Mouse (Mus musculus) forebrain, embryonic 12.5 days (tissue): ENCODE data around the gene Ren1. TPM values are rescaled to one million over a fixed set of nuclear protein-coding genes. Genes with fewer than 3 reads are reported as not detected.
A peak's percentile ranks its signal among the peaks of the same experiment; 100 is the strongest.

Experiments used
- ATAC-seq: fragments of 200-750 bp; cut with Nextera tagmentation; 2 replicates; pipeline ENCODE4 v1.8.0; 2017; ENCODE audit warnings: moderate TSS enrichment; ENCODE audit not compliant: low FRiP score
- H3K27ac ChIP-seq: fragments of 300-500 bp; sonication (generic); 2 replicates; pipeline ENCODE4 v1.5.1; 2016; ENCODE audit warnings: mild to moderate bottlenecking
- H3K27me3 ChIP-seq: fragments of 300-500 bp; sonication (generic); 2 replicates; pipeline ENCODE4 v1.6.1; 2016; ENCODE audit warnings: mild to moderate bottlenecking
- H3K36me3 ChIP-seq: fragments of 300-500 bp; sonication (generic); replicated peaks from 2 replicates; pipeline ENCODE4 v1.6.1; 2016; ENCODE audit warnings: mild to moderate bottlenecking
- H3K4me1 ChIP-seq: fragments of 300-500 bp; sonication (generic); 2 replicates; pipeline ENCODE4 v1.6.1; 2016
- H3K4me2 ChIP-seq: fragments of 300-500 bp; sonication (generic); 2 replicates; pipeline ENCODE4 v1.6.1; 2016; ENCODE audit warnings: mild to moderate bottlenecking, moderate library complexity
- H3K4me3 ChIP-seq: fragments of 300-500 bp; sonication (generic); replicated peaks from 2 replicates; pipeline ENCODE4 v1.5.1; 2016; ENCODE audit warnings: mild to moderate bottlenecking
- H3K9ac ChIP-seq: fragments of 300-500 bp; sonication (generic); 2 replicates; pipeline ENCODE4 v1.6.1; 2016; ENCODE audit warnings: mild to moderate bottlenecking
- H3K9me3 ChIP-seq: fragments of 300-500 bp; sonication (generic); 2 replicates; pipeline ENCODE4 v1.6.1; 2016
- WGBS: fragments of 180-500 bp; shearing (Covaris S2); methylation state at CpG from one replicate; pipeline ENCODE4 v1.1.7; 2016; 5-methylcytosine and 5-hydroxymethylcytosine counted together
- polyA plus RNA-seq: library from polyadenylated mRNA; unstranded; fragments of >200 nt; fragmentation: Nextera tagmentation; extraction: Ambion mirVana; gene quantifications from 2 replicates; pipeline ENCODE4 v1.2.1, GENCODE M21; 2016

Gene Ren1
- polyA plus RNA-seq, 1 experiment from 2014 or later: not detected

- Histone ChIP-seq H3K9me3 (no peaks in the 10 kb centered on the region), H3K9ac (no peak overlapping the region), H3K4me3 (no peak overlapping the region), H3K27ac (no peak overlapping the region), H3K4me1 (peaks cover 31% of the 10 kb centered on the region), H3K4me2 (no peak overlapping the region), H3K27me3 (peaks cover 52% of the 10 kb centered on the region), H3K36me3 (no peaks in the 10 kb centered on the region)
- ATAC-seq: no peak
- 54% methylated on average over 10 of the region's 10 CpGs for WGBS
Measured at GRCm38 (mm10) chr1:133366951-133367605, 16.8 kb downstream of the Ren1 start.

- no peak for ATAC-seq
- Histone ChIP-seq H3K4me2 (0 out of 2 replicates have a peak overlapping the region, but pooled peaks have one; percentile 8), H3K27ac (no peak overlapping the region), H3K4me3 (no peak overlapping the region), H3K4me1 (peaks cover 38% of the 10 kb centered on the region), H3K9me3 (no peaks in the 10 kb centered on the region), H3K27me3 (peaks cover 47% of the 10 kb centered on the region), H3K36me3 (no peaks in the 10 kb centered on the region), H3K9ac (no peak overlapping the region)
- WGBS: 11% methylated on average over 11 of the region's 11 CpGs
Measured at GRCm38 (mm10) chr1:133367606-133368488, 17.5 kb downstream of the Ren1 start.

GRCm38 (mm10) chr1:133368644-133369043, 18.3 kb downstream of the Ren1 start:
- no peaks in the 10 kb centered on the region for H3K36me3 ChIP-seq
- no peak overlapping the region for H3K27ac ChIP-seq
- WGBS: 64% methylated on average over 10 of the region's 10 CpGs
- no peak overlapping the region for H3K9ac ChIP-seq
- no peaks in the 10 kb centered on the region for H3K9me3 ChIP-seq
- H3K4me3 ChIP-seq: no peak overlapping the region
- H3K27me3 ChIP-seq: peaks cover 39% of the 10 kb centered on the region
- H3K4me2 ChIP-seq: no peak overlapping the region
- no peak for ATAC-seq
- H3K4me1 ChIP-seq: peaks cover 34% of the 10 kb centered on the region

GRCm38 (mm10) chr1:133370352-133370751, 20.0 kb downstream of the Ren1 start:
- no peak overlapping the region for H3K4me2 ChIP-seq
- ATAC-seq: no peak
- no peak overlapping the region for H3K9ac ChIP-seq
- H3K4me1 ChIP-seq: peaks cover 25% of the 10 kb centered on the region
- H3K27me3 ChIP-seq: peaks cover 21% of the 10 kb centered on the region
- H3K4me3 ChIP-seq: no peak overlapping the region
- no peaks in the 10 kb centered on the region for H3K36me3 ChIP-seq
- H3K27ac ChIP-seq: no peak overlapping the region
- WGBS: 90% methylated on average over 4 of the region's 4 CpGs
- H3K9me3 ChIP-seq: no peaks in the 10 kb centered on the region

GRCm38 (mm10) chr1:133371431-133371830, 21.1 kb downstream of the Ren1 start:
- Histone ChIP-seq H3K27ac (no peak overlapping the region), H3K4me2 (no peak overlapping the region), H3K27me3 (peaks cover 11% of the 10 kb centered on the region), H3K9ac (no peak overlapping the region), H3K9me3 (no peaks in the 10 kb centered on the region), H3K4me1 (peaks cover 25% of the 10 kb centered on the region), H3K36me3 (no peaks in the 10 kb centered on the region), H3K4me3 (no peak overlapping the region)
- ATAC-seq: no peak
- 89% methylated on average over 6 of the region's 6 CpGs for WGBS

- no peak overlapping the region for H3K9ac ChIP-seq
- peaks cover 25% of the 10 kb centered on the region for H3K4me1 ChIP-seq
- no peak overlapping the region for H3K4me3 ChIP-seq
- WGBS: 76% methylated on average over 8 of the region's 8 CpGs
- H3K9me3 ChIP-seq: no peaks in the 10 kb centered on the region
- ATAC-seq: no peak
- H3K27ac ChIP-seq: no peak overlapping the region
- no peaks in the 10 kb centered on the region for H3K36me3 ChIP-seq
- peaks cover 6% of the 10 kb centered on the region; the same call in 1 of the 2 replicates for H3K27me3 ChIP-seq
- no peak overlapping the region for H3K4me2 ChIP-seq
Measured at GRCm38 (mm10) chr1:133372113-133372512, 21.8 kb downstream of the Ren1 start.

GRCm38 (mm10) chr1:133375696-133376346, 25.5 kb downstream of the Ren1 start:
- Histone ChIP-seq H3K27me3 (peaks cover 6% of the 10 kb centered on the region; the same call in 1 of the 2 replicates), H3K9me3 (no peaks in the 10 kb centered on the region), H3K4me1 (peaks cover 12% of the 10 kb centered on the region), H3K36me3 (no peaks in the 10 kb centered on the region), H3K27ac (no peak overlapping the region), H3K4me2 (no peak overlapping the region), H3K9ac (no peak overlapping the region), H3K4me3 (no peak overlapping the region)
- no peak for ATAC-seq
- 75% methylated on average over 10 of the region's 10 CpGs for WGBS

- ATAC-seq: no peak
- no peak overlapping the region for H3K9ac ChIP-seq
- no peaks in the 10 kb centered on the region for H3K36me3 ChIP-seq
- peaks cover 11% of the 10 kb centered on the region for H3K4me1 ChIP-seq
- no peak overlapping the region for H3K4me3 ChIP-seq
- no peak overlapping the region for H3K27ac ChIP-seq
- no peaks in the 10 kb centered on the region for H3K27me3 ChIP-seq
- H3K4me2 ChIP-seq: no peak overlapping the region
- no peaks in the 10 kb centered on the region for H3K9me3 ChIP-seq
- 89% methylated on average over 5 of the region's 5 CpGs for WGBS
Measured at GRCm38 (mm10) chr1:133377547-133377946, 27.2 kb downstream of the Ren1 start.

- no peaks in the 10 kb centered on the region for H3K27me3 ChIP-seq
- H3K4me3 ChIP-seq: no peak overlapping the region
- no peak overlapping the region for H3K4me2 ChIP-seq
- H3K27ac ChIP-seq: no peak overlapping the region
- H3K36me3 ChIP-seq: peaks cover 11% of the 10 kb centered on the region
- no peaks in the 10 kb centered on the region for H3K9me3 ChIP-seq
- no peak for ATAC-seq
- no peak overlapping the region for H3K9ac ChIP-seq
- peaks cover 5% of the 10 kb centered on the region; the same call in 1 of the 2 replicates for H3K4me1 ChIP-seq
- WGBS: 64% methylated on average over 10 of the region's 10 CpGs
Measured at GRCm38 (mm10) chr1:133379254-133379985, 29.1 kb downstream of the Ren1 start.

GRCm38 (mm10) chr1:133379986-133380320, 29.6 kb downstream of the Ren1 start:
- H3K27me3 ChIP-seq: no peaks in the 10 kb centered on the region
- H3K4me2 ChIP-seq: no peak overlapping the region
- H3K4me3 ChIP-seq: no peak overlapping the region
- no peak overlapping the region for H3K27ac ChIP-seq
- H3K9me3 ChIP-seq: no peaks in the 10 kb centered on the region
- ATAC-seq: no peak
- H3K9ac ChIP-seq: no peak overlapping the region
- H3K36me3 ChIP-seq: peaks cover 14% of the 10 kb centered on the region
- WGBS: 77% methylated on average over 3 of the region's 3 CpGs
- peaks cover 5% of the 10 kb centered on the region; the same call in 1 of the 2 replicates for H3K4me1 ChIP-seq

GRCm38 (mm10) chr1:133380347-133381065, 30.2 kb downstream of the Ren1 start:
- H3K4me3 ChIP-seq: no peak overlapping the region
- H3K9me3 ChIP-seq: no peaks in the 10 kb centered on the region
- H3K9ac ChIP-seq: no peak overlapping the region
- peaks cover 8% of the 10 kb centered on the region for H3K4me1 ChIP-seq
- no peak for ATAC-seq
- H3K36me3 ChIP-seq: peaks cover 20% of the 10 kb centered on the region
- no peak overlapping the region for H3K4me2 ChIP-seq
- H3K27me3 ChIP-seq: no peaks in the 10 kb centered on the region
- WGBS: 75% methylated on average over 14 of the region's 14 CpGs
- no peak overlapping the region for H3K27ac ChIP-seq
